Mouse (Mus musculus) hindbrain, embryonic 15.5 days (tissue): ENCODE measurements around the gene Ift122. TPM values are rescaled to one million over a fixed set of nuclear protein-coding genes. Genes with fewer than 3 reads are reported as not detected.

Experiments
- ATAC-seq: fragments of 200-750 bp; cut with Nextera tagmentation; 2 replicates; pipeline ENCODE4 v1.8.0; 2017; ENCODE audit warnings: low read depth, moderate number of reproducible peaks, moderate TSS enrichment; ENCODE audit not compliant: low FRiP score
- H3K27ac ChIP-seq: fragments of 300-500 bp; sonication (generic); replicated peaks from 2 replicates; pipeline ENCODE4 v1.5.1; 2015; ENCODE audit warnings: mild to moderate bottlenecking, inconsistent platforms
- H3K27me3 ChIP-seq: fragments of 300-500 bp; sonication (generic); 2 replicates; pipeline ENCODE4 v1.6.1; 2015; ENCODE audit warnings: control low read depth, inconsistent platforms
- H3K36me3 ChIP-seq: fragments of 300-500 bp; sonication (generic); 2 replicates; pipeline ENCODE4 v1.6.1; 2015; ENCODE audit warnings: control low read depth, inconsistent platforms
- H3K4me1 ChIP-seq: fragments of 300-500 bp; sonication (generic); replicated peaks from 2 replicates; pipeline ENCODE4 v1.6.1; 2015; ENCODE audit warnings: control low read depth, inconsistent platforms
- H3K4me2 ChIP-seq: fragments of 300-500 bp; sonication (generic); 2 replicates; pipeline ENCODE4 v1.6.1; 2015; ENCODE audit warnings: moderate library complexity, mild to moderate bottlenecking, inconsistent platforms
- H3K4me3 ChIP-seq: fragments of 300-500 bp; sonication (generic); 2 replicates; pipeline ENCODE4 v1.5.1; 2015; ENCODE audit warnings: mild to moderate bottlenecking, inconsistent platforms
- H3K9ac ChIP-seq: fragments of 300-500 bp; sonication (generic); 2 replicates; pipeline ENCODE4 v1.6.1; 2015; ENCODE audit warnings: inconsistent platforms
- H3K9me3 ChIP-seq: fragments of 300-500 bp; sonication (generic); 2 replicates; pipeline ENCODE4 v1.6.1; 2016; ENCODE audit warnings: control low read depth, inconsistent platforms
- WGBS: fragments of 180-500 bp; shearing (Covaris S2); methylation state at CpG from one replicate; pipeline ENCODE4 v1.1.7; 2015; 5-methylcytosine and 5-hydroxymethylcytosine counted together
- polyA plus RNA-seq: library from polyadenylated mRNA; unstranded; fragments of >200 nt; fragmentation: Nextera tagmentation; extraction: Ambion mirVana; gene quantifications from 2 replicates; pipeline ENCODE4 v1.2.1, GENCODE M21; 2015

Gene Ift122
- polyA plus RNA-seq, 1 experiment from 2014 or later: 31.5 TPM

GRCm38 (mm10) chr6:115968700-115969099, 115.4 kb downstream of the Ift122 start:
- Histone ChIP-seq H3K27ac (0 out of 2 replicates have a peak overlapping the region, but pooled peaks have one; percentile 30), H3K9me3 (no peaks in the 10 kb centered on the region), H3K4me2 (no peak overlapping the region), H3K4me3 (no peak overlapping the region), H3K36me3 (no peaks in the 10 kb centered on the region), H3K27me3 (no peaks in the 10 kb centered on the region), H3K9ac (no peak overlapping the region), H3K4me1 (peaks cover 16% of the 10 kb centered on the region)
- WGBS: 68% methylated on average over 6 of the region's 6 CpGs
- ATAC-seq: no peak

- Histone ChIP-seq H3K27ac (no peak overlapping the region), H3K4me3 (no peak overlapping the region), H3K9me3 (no peaks in the 10 kb centered on the region), H3K9ac (no peak overlapping the region), H3K27me3 (no peaks in the 10 kb centered on the region), H3K4me1 (peaks cover 20% of the 10 kb centered on the region), H3K4me2 (no peak overlapping the region), H3K36me3 (no peaks in the 10 kb centered on the region)
- ATAC-seq: no peak
- 68% methylated on average over 9 of the region's 9 CpGs for WGBS
Observed at GRCm38 (mm10) chr6:115969103-115969502, 115.8 kb downstream of the Ift122 start.

GRCm38 (mm10) chr6:115969952-115970351, 116.7 kb downstream of the Ift122 start:
- Histone ChIP-seq H3K4me2 (no peak overlapping the region), H3K27me3 (no peaks in the 10 kb centered on the region), H3K36me3 (no peaks in the 10 kb centered on the region), H3K9me3 (no peaks in the 10 kb centered on the region), H3K4me1 (peaks cover 25% of the 10 kb centered on the region), H3K27ac (no peak overlapping the region), H3K9ac (no peak overlapping the region), H3K4me3 (no peak overlapping the region)
- WGBS: 54% methylated on average over 6 of the region's 6 CpGs
- no peak for ATAC-seq

- Histone ChIP-seq H3K4me2 (no peak overlapping the region), H3K27me3 (no peaks in the 10 kb centered on the region), H3K4me3 (no peak overlapping the region), H3K4me1 (peaks cover 25% of the 10 kb centered on the region), H3K9ac (no peak overlapping the region), H3K36me3 (no peaks in the 10 kb centered on the region), H3K9me3 (no peaks in the 10 kb centered on the region), H3K27ac (no peak overlapping the region)
- ATAC-seq: no peak
- WGBS: 42% methylated on average over 13 of the region's 13 CpGs
Observed at GRCm38 (mm10) chr6:115971273-115972060, 118.2 kb downstream of the Ift122 start.

- H3K4me3 ChIP-seq: no peak overlapping the region
- H3K9ac ChIP-seq: no peak overlapping the region
- 74% methylated on average over 7 of the region's 7 CpGs for WGBS
- no peaks in the 10 kb centered on the region for H3K9me3 ChIP-seq
- peaks cover 25% of the 10 kb centered on the region for H3K4me1 ChIP-seq
- no peaks in the 10 kb centered on the region for H3K36me3 ChIP-seq
- ATAC-seq: no peak
- no peak overlapping the region for H3K27ac ChIP-seq
- H3K4me2 ChIP-seq: no peak overlapping the region
- no peaks in the 10 kb centered on the region for H3K27me3 ChIP-seq
Observed at GRCm38 (mm10) chr6:115972083-115972764, 119.0 kb downstream of the Ift122 start.

GRCm38 (mm10) chr6:115973139-115973875, 120.0 kb downstream of the Ift122 start:
- ATAC-seq: 0 out of 2 replicates have a peak, but pooled peaks have one; percentile 2
- 85% methylated on average over 15 of the region's 15 CpGs for WGBS
- Histone ChIP-seq H3K4me3 (no peak overlapping the region), H3K4me2 (no peak overlapping the region), H3K9ac (no peak overlapping the region), H3K27me3 (no peaks in the 10 kb centered on the region), H3K36me3 (no peaks in the 10 kb centered on the region), H3K9me3 (no peaks in the 10 kb centered on the region), H3K4me1 (peaks cover 25% of the 10 kb centered on the region), H3K27ac (no peak overlapping the region)

GRCm38 (mm10) chr6:115973881-115974662, 120.8 kb downstream of the Ift122 start:
- Histone ChIP-seq H3K27ac (no peak overlapping the region), H3K27me3 (no peaks in the 10 kb centered on the region), H3K9ac (no peak overlapping the region), H3K4me2 (no peak overlapping the region), H3K4me3 (no peak overlapping the region), H3K36me3 (no peaks in the 10 kb centered on the region), H3K9me3 (no peaks in the 10 kb centered on the region), H3K4me1 (peaks cover 25% of the 10 kb centered on the region)
- WGBS: 57% methylated on average over 16 of the region's 16 CpGs
- ATAC-seq: peak; percentile 50; the same call in 1 of the 2 replicates

- Histone ChIP-seq H3K4me3 (no peak overlapping the region), H3K27ac (no peak overlapping the region), H3K9me3 (no peaks in the 10 kb centered on the region), H3K9ac (no peak overlapping the region), H3K27me3 (no peaks in the 10 kb centered on the region), H3K4me1 (peaks cover 25% of the 10 kb centered on the region), H3K4me2 (no peak overlapping the region), H3K36me3 (no peaks in the 10 kb centered on the region)
- ATAC-seq: no peak
- 92% methylated on average over 8 of the region's 8 CpGs for WGBS
Observed at GRCm38 (mm10) chr6:115975606-115976005, 122.3 kb downstream of the Ift122 start.

Other genes starting within 250 kb of the Ift122 start
- 124 and 136 TPM in 2 replicates for gene Raf1, start 176.8 kb upstream of the Ift122 start, polyA plus RNA-seq
- gene Tmem40, start 91.1 kb upstream of the Ift122 start, polyA plus RNA-seq: 1.5 and 2.0 TPM in 2 replicates
- 12.8 and 12.9 TPM in 2 replicates for gene Cand2, start 78.9 kb upstream of the Ift122 start, polyA plus RNA-seq
- gene Rpl32, start 44.7 kb upstream of the Ift122 start, polyA plus RNA-seq: 948 and 1,117 TPM in 2 replicates
- 2.6 and 2.9 TPM in 2 replicates for gene Efcab12, start 15.1 kb upstream of the Ift122 start, polyA plus RNA-seq
- 8.8 and 10.9 TPM in 2 replicates for gene Mbd4, start 99 bp upstream of the Ift122 start, polyA plus RNA-seq
- gene Rho, start 78.3 kb downstream of the Ift122 start, polyA plus RNA-seq: 0.64 and 0.68 TPM in 2 replicates
- not detected in 2 replicates for gene H1foo, start 91.5 kb downstream of the Ift122 start, polyA plus RNA-seq
- 10.8 and 12.7 TPM in 2 replicates for gene Plxnd1, start 141.5 kb downstream of the Ift122 start, polyA plus RNA-seq